Mouse (Mus musculus): ENCODE data around the gene Evi2b.

GRCm38 (mm10) chr11:79527739-79528384 is 4.3 kb upstream of the Evi2b start:
- no peak for TF ChIP-seq CTCF (IDR thresholded peaks at IDR 0.05; ENCODE audit: control insufficient read depth, insufficient read depth, insufficient read length)
- no peak for TF ChIP-seq USF1 (IDR thresholded peaks at IDR 0.05; ENCODE audit: low read depth)
- no peak for TF ChIP-seq MAX (IDR thresholded peaks at IDR 0.05)

Measured in C2C12 (cell line).